Mouse (Mus musculus) myocyte (in vitro differentiated cells): ENCODE results near the gene Acoxl. TPM values are rescaled to one million over a fixed set of nuclear protein-coding genes. Genes with fewer than 3 reads are reported as not detected.

ENCODE experiments used
- H3K27me3 ChIP-seq: one replicate; pipeline ENCODE4 v1.6.1; 2011; ENCODE audit not compliant: control insufficient read depth, insufficient read depth, insufficient read length
- H3K36me3 ChIP-seq: one replicate; pipeline ENCODE4 v1.6.1; 2011; ENCODE audit not compliant: control insufficient read depth, insufficient read depth
- H3K4me2 ChIP-seq: one replicate; pipeline ENCODE4 v1.6.1; 2011; ENCODE audit warnings: low read depth, control low read depth
- H3K4me3 ChIP-seq: one replicate; pipeline ENCODE4 v1.5.1; 2011; ENCODE audit warnings: mild to moderate bottlenecking, control low read depth, moderate library complexity
- H3K79me2 ChIP-seq: one replicate; pipeline ENCODE4 v1.6.1; 2011; ENCODE audit not compliant: control insufficient read depth, insufficient read depth
- H3ac ChIP-seq: one replicate; pipeline ENCODE4 v1.6.1; 2011; ENCODE audit not compliant: control insufficient read depth, insufficient read length
- CEBPB ChIP-seq: IDR thresholded peaks from 2 replicates; pipeline ENCODE4 v1.6.1; 2011; ENCODE audit warnings: mild to moderate bottlenecking, moderate library complexity; ENCODE audit not compliant: poor library complexity, insufficient read depth, severe bottlenecking
- E2F4 ChIP-seq: IDR thresholded peaks from one replicate; pipeline ENCODE4 v1.6.1; 2011; ENCODE audit warnings: mild to moderate bottlenecking, control low read depth, moderate library complexity; ENCODE audit not compliant: insufficient read depth
- MAX ChIP-seq: IDR thresholded peaks from one replicate; pipeline ENCODE4 v1.6.1; 2011; ENCODE audit warnings: low read depth, mild to moderate bottlenecking, control low read depth
- MYOD1 ChIP-seq, 3 experiments: IDR thresholded peaks; one replicate each; pipeline ENCODE4 v1.6.1; 2011; ENCODE audit warnings: control low read depth in 2 of 3, low read depth in 2 of 3, mild to moderate bottlenecking in 2 of 3, moderate library complexity in 1 of 3; ENCODE audit not compliant: insufficient read length in 2 of 3, control insufficient read depth in 1 of 3
- MYOG ChIP-seq, 3 experiments: IDR thresholded peaks; one replicate each; pipeline ENCODE4 v1.6.1; 2011; ENCODE audit warnings: control low read depth in 2 of 3, low read depth in 2 of 3, mild to moderate bottlenecking in 2 of 3; ENCODE audit not compliant: insufficient read length in 2 of 3, control insufficient read depth in 1 of 3, insufficient read depth in 1 of 3
- POLR2A ChIP-seq: IDR thresholded peaks from one replicate; pipeline ENCODE4 v1.6.1; 2011; ENCODE audit warnings: low read depth, mild to moderate bottlenecking, control low read depth, moderate library complexity; ENCODE audit not compliant: insufficient read length
- POLR2AphosphoS2 ChIP-seq: IDR thresholded peaks from one replicate; pipeline ENCODE4 v1.6.1; 2011; ENCODE audit warnings: low read depth, control low read depth; ENCODE audit not compliant: insufficient read length
- REST ChIP-seq: IDR thresholded peaks from one replicate; pipeline ENCODE4 v1.6.1; 2011; ENCODE audit warnings: mild to moderate bottlenecking, control low read depth, moderate library complexity; ENCODE audit not compliant: insufficient read depth, insufficient read length
- SRF ChIP-seq: IDR thresholded peaks from one replicate; pipeline ENCODE4 v1.6.1; 2011; ENCODE audit warnings: low read depth; ENCODE audit not compliant: control insufficient read depth, insufficient read length
- TCF12 ChIP-seq: IDR thresholded peaks from one replicate; pipeline ENCODE4 v1.6.1; 2011; ENCODE audit warnings: mild to moderate bottlenecking, control low read depth; ENCODE audit not compliant: poor library complexity, insufficient read depth, severe bottlenecking
- TCF3 ChIP-seq: IDR thresholded peaks from one replicate; pipeline ENCODE4 v1.6.1; 2011; ENCODE audit warnings: low read depth, control low read depth; ENCODE audit not compliant: insufficient read length
- USF1 ChIP-seq: IDR thresholded peaks from one replicate; pipeline ENCODE4 v1.6.1; 2011; ENCODE audit warnings: low read depth, mild to moderate bottlenecking, control low read depth, moderate library complexity
- polyA plus RNA-seq: library from polyadenylated mRNA; unstranded; fragments of >200 nt; fragmentation: generic; extraction: Trizol; gene quantifications from one replicate; pipeline ENCODE4 v1.2.1, GENCODE M21; 2012; ENCODE audit warnings: missing spikeins

Acoxl gene
- polyA plus RNA-seq, 1 experiment: 0.01 TPM

- Histone ChIP-seq H3K4me2 (no peak overlapping the region), H3K27me3 (no peaks in the 10 kb centered on the region), H3K36me3 (no peaks in the 10 kb centered on the region), H3K4me3 (no peak overlapping the region), H3K79me2 (no peaks in the 10 kb centered on the region), H3ac (no peak overlapping the region)
- TF ChIP-seq TCF3 (no peak), MYOG (IDR thresholded peaks at IDR 0.05; ENCODE audit: control insufficient read depth in 1 of 3, insufficient read depth in 1 of 3, insufficient read length in 2 of 3, low read depth in 2 of 3) (no peak), MYOD1 (IDR thresholded peaks at IDR 0.05; ENCODE audit: control insufficient read depth in 1 of 3, insufficient read length in 2 of 3, low read depth in 2 of 3) (no peak), USF1 (no peak), REST (no peak), POLR2A (no peak), SRF (no peak)
Measured at GRCm38 (mm10) chr2:128138924-128139323, 300.2 kb downstream of the Acoxl start.

GRCm38 (mm10) chr2:128139781-128140180 lies 301.1 kb downstream of the Acoxl start:
- H3K27me3 ChIP-seq: no peaks in the 10 kb centered on the region
- no peak overlapping the region for H3ac ChIP-seq
- no peak for TF ChIP-seq TCF12
- no peak for TF ChIP-seq POLR2A
- no peak for TF ChIP-seq REST
- TF ChIP-seq SRF: no peak
- no peak for TF ChIP-seq POLR2AphosphoS2
- TF ChIP-seq MYOD1 (IDR thresholded peaks at IDR 0.05; ENCODE audit: control insufficient read depth in 1 of 3, insufficient read length in 2 of 3, low read depth in 2 of 3): no peak
- no peak for TF ChIP-seq USF1
- TF ChIP-seq TCF3: no peak
- H3K79me2 ChIP-seq: no peaks in the 10 kb centered on the region
- H3K4me2 ChIP-seq: no peak overlapping the region
- H3K36me3 ChIP-seq: no peaks in the 10 kb centered on the region
- H3K4me3 ChIP-seq: no peak overlapping the region

- TF ChIP-seq MYOG (IDR thresholded peaks at IDR 0.05; ENCODE audit: control insufficient read depth in 1 of 3, insufficient read depth in 1 of 3, insufficient read length in 2 of 3, low read depth in 2 of 3) (no peak), CEBPB (no peak), TCF3 (no peak)
- H3K4me3 ChIP-seq: no peak overlapping the region
- H3ac ChIP-seq: no peak overlapping the region
Measured at GRCm38 (mm10) chr2:128140183-128140582, 301.5 kb downstream of the Acoxl start.

GRCm38 (mm10) chr2:128143992-128144391 lies 305.3 kb downstream of the Acoxl start:
- H3K27me3 ChIP-seq: no peaks in the 10 kb centered on the region
- H3ac ChIP-seq: no peak overlapping the region
- TF ChIP-seq POLR2AphosphoS2: no peak
- no peak for TF ChIP-seq MYOG (IDR thresholded peaks at IDR 0.05; ENCODE audit: control insufficient read depth in 1 of 3, insufficient read depth in 1 of 3, insufficient read length in 2 of 3, low read depth in 2 of 3)
- TF ChIP-seq CEBPB: no peak
- TF ChIP-seq TCF12: no peak
- TF ChIP-seq E2F4: no peak
- no peak for TF ChIP-seq POLR2A
- TF ChIP-seq USF1: no peak
- no peak for TF ChIP-seq SRF
- TF ChIP-seq MAX: no peak
- no peak for TF ChIP-seq REST
- H3K79me2 ChIP-seq: no peaks in the 10 kb centered on the region
- H3K4me3 ChIP-seq: no peak overlapping the region
- H3K36me3 ChIP-seq: no peaks in the 10 kb centered on the region
- H3K4me2 ChIP-seq: no peak overlapping the region

More at GRCm38 (mm10) chr2:128140183-128140582, 301.5 kb downstream of the Acoxl start:
- H3K36me3 ChIP-seq: no peaks in the 10 kb centered on the region
- H3K27me3 ChIP-seq: no peaks in the 10 kb centered on the region
- H3K79me2 ChIP-seq: no peaks in the 10 kb centered on the region
- H3K4me2 ChIP-seq: no peak overlapping the region

GRCm38 (mm10) chr2:128145433-128145832 lies 306.8 kb downstream of the Acoxl start:
- H3K27me3 ChIP-seq: no peaks in the 10 kb centered on the region
- no peak overlapping the region for H3K4me3 ChIP-seq
- no peaks in the 10 kb centered on the region for H3K79me2 ChIP-seq
- H3K4me2 ChIP-seq: no peak overlapping the region
- TF ChIP-seq REST (no peak), USF1 (no peak), SRF (no peak), TCF12 (no peak), MYOD1 (IDR thresholded peaks at IDR 0.05; ENCODE audit: control insufficient read depth in 1 of 3, insufficient read length in 2 of 3, low read depth in 2 of 3) (no peak), POLR2AphosphoS2 (no peak), POLR2A (no peak), TCF3 (no peak), MAX (no peak), E2F4 (no peak), CEBPB (no peak), MYOG (IDR thresholded peaks at IDR 0.05; ENCODE audit: control insufficient read depth in 1 of 3, insufficient read depth in 1 of 3, insufficient read length in 2 of 3, low read depth in 2 of 3) (no peak)
- no peaks in the 10 kb centered on the region for H3K36me3 ChIP-seq
- no peak overlapping the region for H3ac ChIP-seq
